Mouse (Mus musculus) ES-E14 (cell line): ENCODE data around the gene Prap1.

Source experiments
- CHD2 ChIP-seq: IDR thresholded peaks from 2 replicates; pipeline ENCODE4 v1.6.1; 2014; ENCODE audit warnings: mild to moderate bottlenecking, low read depth, low read length, inconsistent platforms
- HCFC1 ChIP-seq: IDR thresholded peaks from 2 replicates; pipeline ENCODE4 v1.6.1; 2012; ENCODE audit warnings: low read length, inconsistent platforms, borderline replicate concordance; ENCODE audit not compliant: insufficient read depth
- MAFK ChIP-seq: IDR thresholded peaks from 2 replicates; pipeline ENCODE4 v1.6.1; 2014; ENCODE audit warnings: mild to moderate bottlenecking, low read depth, low read length, inconsistent platforms; ENCODE audit not compliant: insufficient read depth
- ZC3H11A ChIP-seq: IDR thresholded peaks from 2 replicates; pipeline ENCODE4 v1.6.1; 2012; ENCODE audit warnings: low read depth, mild to moderate bottlenecking, inconsistent platforms, low read length, borderline replicate concordance

GRCm38 (mm10) chr7:140115583-140116328 is 22.6 kb downstream of the Prap1 start, which contains the start of gene Paox:
- TF ChIP-seq HCFC1 (no peak), CHD2 (no peak), ZC3H11A (no peak), MAFK (no peak)
